Mouse (Mus musculus) C2C12 (cell line): ENCODE measurements at regions not wholly inside any gene's neighbourhood (a gene's known extent, or its start where the extent isn't known, plus 50 kb on each side); places are given as distances from the start of the nearest gene placed in this dataset.

Source experiments
- CTCF ChIP-seq: IDR thresholded peaks from one replicate; pipeline ENCODE4 v1.5.1; 2011; ENCODE audit not compliant: control insufficient read depth, insufficient read depth, insufficient read length
- MYOG ChIP-seq: IDR thresholded peaks from one replicate; pipeline ENCODE4 v1.6.1; 2011; ENCODE audit not compliant: control insufficient read depth, insufficient read length; ENCODE audit errors: extremely low read depth

DNA sequence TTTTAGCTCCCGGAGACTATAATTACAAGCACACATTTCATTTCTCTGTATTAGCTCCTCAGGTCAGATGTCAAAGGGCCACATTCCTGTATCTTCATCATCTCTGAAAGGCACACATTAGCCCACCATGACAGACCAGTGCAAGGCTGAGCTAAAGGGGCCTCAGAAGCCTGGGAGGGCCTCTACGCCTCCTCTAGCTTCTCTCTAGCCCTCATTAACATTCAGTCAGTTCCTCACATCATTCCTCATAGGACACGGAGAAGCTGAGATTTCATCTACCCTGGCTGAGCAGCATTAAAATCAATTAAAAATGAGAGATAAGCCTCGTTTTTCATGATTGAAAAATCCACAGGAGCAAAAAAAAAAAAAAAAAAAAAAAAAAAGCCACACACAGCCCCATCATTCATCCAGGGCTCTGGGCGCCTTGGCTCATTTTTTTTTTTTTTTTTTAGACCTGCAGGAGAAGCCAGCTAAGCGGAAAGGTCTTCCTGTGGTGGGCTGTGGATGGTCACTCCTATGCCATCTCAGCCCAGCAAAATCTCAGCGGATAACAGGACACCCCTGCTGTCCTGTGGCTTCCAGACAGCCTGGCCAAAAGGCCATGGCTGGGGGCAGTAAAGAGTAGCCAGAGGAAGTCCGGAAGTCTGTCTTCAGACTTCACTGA, 82.5 kb downstream of the Rhob start:
- TF ChIP-seq CTCF, result no peak
- TF ChIP-seq MYOG, result no peak
